Mouse (Mus musculus) left cerebral cortex, postnatal 14 days (tissue): ENCODE results near the gene BC055324. TPM values are rescaled to one million over a fixed set of nuclear protein-coding genes. Genes with fewer than 3 reads are reported as not detected.

Source experiments
- DNase-seq, 2 experiments: peaks; one replicate each; pipeline ENCODE4 v3.0.0; 2021 to 2022; ENCODE audit warnings: low spot score in 2 of 2, mixed read lengths in 1 of 2
- intact Hi-C: fragments of 180-260 bp; cut with DNase I; formaldehyde crosslinking; loops from one replicate; pipeline ENCODE4 v1.15.1; 2025
- total RNA-seq, 2 experiments: library from RNA; stranded (reverse); gene quantifications; 2 replicates each; pipeline ENCODE4 v1.2.3; 2021

Gene BC055324
- total RNA-seq, 2 experiments from 2014 or later: 1.2 to 1.4 TPM

DNA sequence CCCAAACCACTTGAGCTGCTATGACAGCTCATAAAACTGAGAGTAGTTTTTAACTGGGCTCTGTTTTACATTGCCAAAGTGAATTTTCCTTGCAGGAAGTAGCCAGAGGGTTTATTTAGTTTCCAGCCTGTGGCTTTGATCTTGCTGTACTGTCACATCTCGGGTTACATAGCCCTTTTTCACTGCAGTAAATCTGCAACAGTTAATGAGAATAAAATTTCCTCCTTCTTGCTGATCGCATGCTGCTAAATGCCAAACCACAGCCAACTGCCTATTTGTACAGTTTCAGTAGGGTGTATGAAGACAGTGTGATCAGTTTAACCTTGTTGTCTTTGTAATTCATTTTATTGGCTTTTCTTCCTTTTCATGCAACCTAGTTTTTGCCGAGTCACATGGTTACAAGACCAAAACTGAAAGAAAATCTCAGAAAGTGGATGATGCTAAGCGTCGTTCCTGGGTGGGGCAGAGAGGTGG lies 96.3 kb downstream of the BC055324 start:
- DNase-seq: no peak
- intact Hi-C loops: no loop called here

Other genes with a start within 250 kb of the BC055324 start
- 100 to 1,000 TPM; 225 to 241 TPM for gene Kifap3, start 215.2 kb downstream of the BC055324 start, total RNA-seq
- gene Scyl3, start 65.7 kb downstream of the BC055324 start, total RNA-seq: 10 to 100 TPM; 20.9 to 25.0 TPM
- 1 to 10 TPM; 4.5 to 4.9 TPM for gene Mettl18, start 93 bp upstream of the BC055324 start, total RNA-seq
- gene Sele, start 53.4 kb upstream of the BC055324 start, total RNA-seq: under 1 TPM; 0.15 TPM
- not detected for gene Sell, start 67.2 kb upstream of the BC055324 start, total RNA-seq
- gene Selp, start 120.5 kb upstream of the BC055324 start, total RNA-seq: not detected
- under 1 TPM; 0.66 to 0.87 TPM for gene F5, start 157.0 kb upstream of the BC055324 start, total RNA-seq